Mouse (Mus musculus) large intestine, adult 2 months (tissue): ENCODE results near the gene Fbxw22. TPM values are rescaled to one million over a fixed set of nuclear protein-coding genes. Genes with fewer than 3 reads are reported as not detected.
"Not testable (repeated sequence)": the region's sequence is repeated elsewhere in the genome, so short reads cannot be mapped to it uniquely, and the experiment has no call there.

Source experiments
- DNase-seq: peaks from one replicate; pipeline ENCODE4 v3.0.0-alpha.2; 2012; ENCODE audit warnings: low read depth, low spot score
- WGBS: fragments of 180-500 bp; shearing (Covaris S2); methylation state at CpG from one replicate; pipeline ENCODE4 v1.1.7; 2018; 5-methylcytosine and 5-hydroxymethylcytosine counted together
- polyA plus RNA-seq: library from polyadenylated mRNA; depleted of rRNA; stranded (reverse); fragments of >200 nt; gene quantifications from 2 replicates; pipeline ENCODE4 v1.2.3, GENCODE M21; 2012; rRNA removed

Fbxw22 gene
- not detected in 2 replicates for polyA plus RNA-seq

DNA sequence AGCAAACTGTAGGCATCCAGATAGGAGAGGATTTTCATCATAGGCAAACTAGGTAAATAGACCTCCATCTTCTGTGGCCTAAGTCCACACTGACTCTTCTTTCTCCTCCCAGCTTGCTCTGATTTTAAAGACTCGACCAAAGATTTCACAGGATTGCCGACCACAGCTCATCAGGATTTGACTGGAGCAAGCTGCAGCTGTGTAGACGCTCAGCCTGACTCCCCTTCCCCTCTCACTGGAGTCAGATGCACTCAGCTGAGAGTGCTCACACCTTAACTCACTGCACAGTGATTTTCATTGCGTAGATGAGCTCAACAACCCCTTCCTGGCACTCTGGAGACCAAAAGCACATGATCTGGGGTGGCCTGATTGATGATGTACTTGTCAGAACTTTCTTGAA lies at the start of gene Fbxw22:
Gene Fbxw22, minus strand, starts transcription at position 101 of the 400 bp plus-strand sequence.
- not testable (repeated sequence) for DNase-seq
- 85% methylated on average over 4 of the region's 4 CpGs for WGBS

DNA sequence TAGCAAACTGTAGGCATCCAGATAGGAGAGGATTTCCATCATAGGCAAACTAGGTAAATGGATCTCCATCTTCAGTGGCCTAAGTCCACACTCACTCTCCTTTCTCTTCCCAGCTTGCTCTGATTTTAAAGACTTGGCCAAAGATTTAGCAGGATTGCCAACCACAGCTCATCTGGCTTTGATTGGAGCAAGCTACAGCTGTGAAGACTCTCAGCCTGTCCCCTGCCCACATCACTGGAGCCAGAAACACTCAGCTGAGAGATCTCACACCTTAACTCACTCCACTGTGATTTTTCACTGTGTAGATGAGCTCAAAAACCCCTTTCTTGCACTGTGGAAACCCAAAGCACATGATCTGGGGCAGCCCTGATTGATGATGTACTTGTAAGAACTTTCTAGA lies 44.9 kb upstream of the Fbxw22 start, which contains the start of gene Fbxw16:
Gene Fbxw16, minus strand, starts transcription at position 101 of the 400 bp plus-strand sequence.
- no peak for DNase-seq

DNA sequence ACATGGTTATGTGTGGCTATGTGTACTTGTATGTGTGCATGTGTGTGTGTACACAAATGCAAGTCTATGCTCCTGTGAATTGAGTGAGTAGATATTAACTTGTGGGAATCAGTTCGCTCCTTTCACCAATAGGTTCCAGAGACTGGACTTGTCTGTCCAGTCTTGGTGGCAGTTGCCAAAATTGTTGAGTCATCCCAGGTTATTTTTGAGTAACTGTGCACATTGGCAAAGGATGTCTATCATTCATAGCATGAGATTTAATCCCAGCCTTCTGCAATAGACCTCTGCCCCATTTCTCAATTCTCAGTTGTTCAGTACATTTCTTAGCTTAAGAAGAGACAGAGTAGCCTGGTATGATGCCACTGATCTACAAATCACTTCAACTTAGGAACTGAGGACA lies 28.9 kb upstream of the Fbxw22 start:
- DNase-seq, result no peak
- WGBS, result 88% methylated on average over 1 of the region's 1 CpGs

DNA sequence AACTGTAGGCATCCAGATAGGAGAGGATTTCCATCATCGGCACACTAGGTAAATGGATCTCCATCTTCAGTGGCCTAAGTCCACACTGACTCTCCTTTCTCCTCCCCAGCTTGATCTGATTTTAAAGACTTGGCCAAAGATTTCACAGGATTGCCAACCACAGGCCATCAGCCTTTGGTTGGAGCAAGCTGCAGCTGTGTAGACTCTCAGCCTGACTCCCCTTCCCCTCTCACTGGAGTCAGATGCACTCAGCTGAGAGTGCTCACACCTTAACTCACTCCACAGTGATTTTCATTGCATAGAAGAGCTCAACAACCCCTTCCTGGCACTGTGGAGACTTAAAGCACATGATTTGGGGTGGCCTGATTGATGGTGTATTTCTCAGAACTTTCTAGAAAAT lies 64.5 kb downstream of the Fbxw22 start, which contains the start of gene Fbxw28:
Gene Fbxw28, minus strand, starts transcription at position 101 of the 400 bp plus-strand sequence.
- 100% methylated on average over 1 of the region's 1 CpGs for WGBS
- DNase-seq, result not testable (repeated sequence)

Other genes starting within 250 kb of the Fbxw22 start
- gene Fbxw21, start 242.3 kb downstream of the Fbxw22 start, polyA plus RNA-seq, result not detected in 2 replicates
- gene Fbxw13, start 208.3 kb downstream of the Fbxw22 start, polyA plus RNA-seq, result not detected in 2 replicates
- not detected in 2 replicates for gene Fbxw20, start 169.5 kb downstream of the Fbxw22 start, polyA plus RNA-seq
- gene Fbxw14, start 116.6 kb downstream of the Fbxw22 start, polyA plus RNA-seq, result not detected in 2 replicates
- not detected in 2 replicates for gene Fbxw28, start 64.6 kb downstream of the Fbxw22 start, polyA plus RNA-seq
- gene Fbxw16, start 44.8 kb upstream of the Fbxw22 start, polyA plus RNA-seq, result not detected in 2 replicates
- gene Fbxw19, start 91.6 kb upstream of the Fbxw22 start, polyA plus RNA-seq, result not detected in 2 replicates
- not detected in 2 replicates for gene Fbxw15, start 164.0 kb upstream of the Fbxw22 start, polyA plus RNA-seq
- not detected in 2 replicates for gene Fbxw24, start 221.8 kb upstream of the Fbxw22 start, polyA plus RNA-seq